Mouse (Mus musculus) lung, adult 18-20 months (tissue): ENCODE results near the gene Rgs2.

Source experiments
- DNase-seq, 2 experiments: peaks; one replicate each; pipeline ENCODE4 v3.0.0; 2022; ENCODE audit warnings: mixed read lengths in 2 of 2

The Rgs2 gene

DNA sequence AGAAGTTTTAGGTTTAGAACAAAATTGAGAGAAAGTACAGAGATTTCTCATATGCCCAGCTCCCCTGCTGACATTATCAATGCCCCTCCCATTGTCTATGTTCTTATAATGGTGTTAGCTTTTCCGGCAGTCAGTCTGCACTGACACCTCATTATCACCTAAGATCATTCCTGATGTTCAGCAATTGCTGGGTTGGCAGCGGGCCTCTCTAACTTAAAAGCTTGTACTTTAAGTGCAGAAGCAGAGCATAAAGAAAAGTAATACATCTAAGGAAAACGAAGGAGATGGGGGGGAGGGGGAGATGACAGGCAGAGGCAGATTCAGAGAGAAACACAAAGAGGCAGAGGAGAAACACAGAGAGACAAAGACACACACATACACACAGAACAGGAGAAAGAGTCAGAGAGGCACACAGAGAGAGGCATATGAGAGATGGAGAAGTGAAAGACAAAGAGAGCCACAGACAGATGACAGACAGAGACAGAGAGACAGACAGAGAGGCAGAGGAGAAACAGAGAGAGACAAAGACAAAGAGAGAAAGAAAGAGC is 21.1 kb downstream of the Rgs2 start:
- no peak for DNase-seq

DNA sequence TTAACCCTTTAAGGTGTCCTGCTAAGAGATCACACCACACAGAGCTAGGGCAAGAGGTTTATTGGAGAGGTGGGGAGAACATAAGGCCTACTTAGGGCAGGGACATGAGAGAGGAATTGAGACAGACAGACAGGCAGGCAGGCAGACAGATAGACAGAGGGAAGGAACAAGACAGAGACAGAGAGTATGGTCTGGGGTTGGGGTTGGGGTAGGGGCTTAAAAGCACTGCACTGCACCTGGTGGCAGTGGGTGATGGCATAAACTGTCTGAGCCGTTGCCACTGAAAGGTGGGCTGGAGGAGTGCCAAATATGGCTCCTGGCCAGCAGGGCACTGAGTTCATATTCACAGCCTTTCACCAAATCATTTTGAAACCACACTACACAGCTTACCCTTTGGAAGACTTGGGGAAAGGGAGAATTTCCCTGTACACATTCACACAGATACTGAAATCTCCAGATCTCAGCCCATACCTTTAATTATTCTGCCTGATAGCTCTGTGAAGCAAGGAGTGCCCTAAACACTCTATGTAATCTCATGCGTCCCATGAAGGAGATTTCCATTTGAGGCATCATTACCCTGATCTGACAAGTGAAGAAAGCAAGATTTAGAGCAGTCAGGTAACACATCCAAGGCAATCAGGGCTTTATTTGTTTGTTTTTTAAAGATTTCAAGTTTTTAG is 21.7 kb downstream of the Rgs2 start:
- DNase-seq: no peak

DNA sequence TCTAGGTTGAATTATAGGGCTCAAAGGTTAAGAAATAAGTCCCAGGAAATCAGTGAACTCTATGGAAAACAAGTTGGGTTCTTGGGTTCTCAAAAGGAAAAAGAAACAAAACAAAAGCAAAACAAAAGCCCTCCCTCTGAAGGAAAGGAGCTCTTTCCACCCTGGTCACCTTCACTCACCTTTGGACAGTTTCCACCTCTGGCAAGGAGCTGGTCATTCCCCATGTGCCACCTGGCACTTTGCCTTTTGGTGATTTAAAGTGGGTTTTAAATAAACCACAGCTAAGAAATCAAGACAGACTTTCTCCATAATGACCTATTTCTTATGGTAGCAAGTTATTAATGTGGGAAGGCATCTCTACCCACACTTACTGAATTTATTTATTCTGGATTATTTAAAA is 23.1 kb downstream of the Rgs2 start:
- DNase-seq: no peak

DNA sequence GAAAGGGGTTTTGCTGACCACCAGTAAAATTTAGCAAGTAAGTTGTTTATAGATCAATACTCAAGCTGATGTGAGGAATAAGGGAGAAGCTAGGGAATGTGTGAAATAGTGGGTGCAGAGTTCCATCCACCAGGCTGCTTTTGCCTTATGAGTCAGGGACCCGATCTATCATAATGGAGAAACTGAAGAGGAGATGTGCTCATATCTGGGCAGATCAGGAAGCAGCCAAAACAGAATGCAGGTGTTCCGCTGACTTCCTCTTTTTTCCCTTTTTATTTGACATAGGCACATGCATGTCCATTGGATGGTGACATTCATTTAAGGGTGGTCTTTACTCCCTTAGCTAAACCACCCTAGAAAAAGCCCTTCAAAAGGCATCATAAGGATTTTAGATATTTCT is 29.3 kb downstream of the Rgs2 start:
- DNase-seq: no peak

DNA sequence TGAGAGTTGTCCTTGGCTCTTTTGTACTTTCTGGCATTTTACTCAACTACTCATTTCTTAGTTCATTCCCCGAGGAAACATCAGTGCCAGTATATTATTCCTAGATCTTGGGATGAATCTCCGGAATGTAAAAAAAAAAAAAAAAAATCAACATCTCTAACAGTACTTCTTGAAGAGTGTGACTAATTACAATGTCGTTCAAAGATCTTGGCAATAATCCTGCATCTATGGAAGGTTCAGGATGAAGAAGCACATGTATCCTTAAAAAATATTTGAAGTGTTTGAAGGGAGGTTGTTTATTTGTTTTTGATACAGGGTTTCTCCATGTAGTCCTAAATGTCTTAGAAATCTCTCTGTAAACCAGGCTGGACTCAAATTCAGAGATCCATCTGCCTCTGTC is 41.7 kb downstream of the Rgs2 start:
- DNase-seq: no peak

DNA sequence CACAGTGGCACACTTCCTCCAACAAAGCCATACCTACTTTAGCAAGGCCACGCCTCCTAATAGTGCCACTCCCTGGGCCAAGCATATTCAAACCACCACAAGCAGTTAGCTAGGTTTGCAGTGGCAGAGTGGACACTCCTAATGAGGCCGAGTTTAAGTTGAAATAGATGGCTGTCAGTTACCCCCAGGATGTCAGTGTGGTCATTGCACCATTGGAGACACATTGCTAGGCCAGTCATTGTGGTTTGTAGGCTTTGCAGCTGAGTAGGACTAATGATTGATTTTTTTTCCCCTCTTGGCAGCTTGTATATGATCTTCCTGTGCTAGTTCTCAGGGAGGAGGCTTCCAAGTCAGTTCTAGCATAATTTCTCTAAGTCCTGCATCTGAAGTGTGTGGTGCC is 43.6 kb downstream of the Rgs2 start:
- DNase-seq: no peak

DNA sequence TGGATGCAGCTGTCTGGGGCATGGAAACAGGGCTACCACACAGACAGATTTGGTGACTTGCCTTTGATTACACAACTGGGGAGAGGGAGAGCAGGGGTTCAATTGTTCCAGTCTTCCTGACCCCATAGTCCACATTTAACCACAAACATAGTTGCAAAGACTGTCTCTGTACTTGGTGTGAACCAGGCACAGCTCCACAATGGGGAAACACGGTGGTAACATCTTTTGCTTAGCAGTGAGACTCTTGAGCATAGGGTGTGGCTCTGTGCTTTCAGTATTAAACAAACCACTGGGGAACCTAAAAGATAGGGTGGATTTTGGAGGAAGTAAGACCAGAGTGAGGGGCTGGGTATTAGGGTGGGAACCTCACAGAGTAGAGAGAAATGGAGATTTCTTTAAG is 47.9 kb downstream of the Rgs2 start:
- DNase-seq: no peak

DNA sequence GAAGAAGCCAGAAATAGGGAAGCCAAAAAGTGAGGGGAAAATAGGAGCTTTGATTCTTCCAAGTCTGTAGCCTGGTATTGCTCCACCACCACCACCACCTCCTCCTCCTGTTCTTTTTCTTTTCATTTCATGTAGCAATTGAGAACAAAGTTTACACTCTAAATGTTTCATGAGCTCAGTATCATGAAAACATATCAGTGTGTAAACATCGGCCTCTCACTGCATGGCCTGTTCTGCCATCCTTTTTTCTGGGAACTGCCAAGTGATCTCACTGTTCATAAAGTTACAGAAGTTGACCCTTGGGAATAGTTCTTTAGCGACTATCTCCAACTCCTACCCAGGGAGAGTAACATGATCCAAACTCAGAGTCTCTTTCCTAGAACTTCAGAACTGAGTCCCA is 51.1 kb downstream of the Rgs2 start:
- no peak for DNase-seq
